Mouse (Mus musculus) CH12.LX (cell line): Measurements from ENCODE around the gene Hist1h3b.

ENCODE experiments used
- CTCF ChIP-seq, 2 experiments: IDR thresholded peaks in 1 of 2; conservative IDR thresholded peaks in 1 of 2; 2 replicates each; pipeline ENCODE4 v1.5.1; 2011 to 2012; ENCODE audit warnings: low read depth in 2 of 2, low read length in 2 of 2, improper control_type of control experiment in 1 of 2, inconsistent platforms in 1 of 2, mild to moderate bottlenecking in 1 of 2, moderate library complexity in 1 of 2
- ELF1 ChIP-seq: IDR thresholded peaks from 2 replicates; pipeline ENCODE4 v1.6.1; 2014; ENCODE audit warnings: low read depth, mild to moderate bottlenecking, inconsistent platforms, low read length, improper control_type of control experiment
- EP300 ChIP-seq: IDR thresholded peaks from 2 replicates; pipeline ENCODE4 v1.6.1; 2011; ENCODE audit warnings: low read length, improper control_type of control experiment
- MAX ChIP-seq: IDR thresholded peaks from 2 replicates; pipeline ENCODE4 v1.6.1; 2011; ENCODE audit warnings: low read length, improper control_type of control experiment
- MEF2A ChIP-seq: IDR thresholded peaks from 2 replicates; pipeline ENCODE4 v1.6.1; 2014; ENCODE audit warnings: low read depth, mild to moderate bottlenecking, inconsistent platforms, low read length, improper control_type of control experiment, borderline replicate concordance
- POLR2A ChIP-seq: IDR thresholded peaks from 2 replicates; pipeline ENCODE4 v1.6.1; 2011; ENCODE audit warnings: low read depth, mild to moderate bottlenecking, improper control_type of control experiment, low read length
- RCOR1 ChIP-seq: conservative IDR thresholded peaks from 2 replicates; pipeline ENCODE4 v1.6.1; 2012; ENCODE audit warnings: low read depth, mild to moderate bottlenecking, inconsistent platforms, low read length, improper control_type of control experiment
- TBP ChIP-seq: conservative IDR thresholded peaks from 2 replicates; pipeline ENCODE4 v1.6.1; 2011; ENCODE audit warnings: low read depth, low read length, improper control_type of control experiment
- ZC3H11A ChIP-seq: IDR thresholded peaks from 2 replicates; pipeline ENCODE4 v1.6.1; 2012; ENCODE audit warnings: low read depth, mild to moderate bottlenecking, inconsistent platforms, low read length, improper control_type of control experiment
- ZKSCAN1 ChIP-seq: IDR thresholded peaks from 2 replicates; pipeline ENCODE4 v1.6.1; 2012; ENCODE audit warnings: low read depth, inconsistent platforms, low read length, improper control_type of control experiment, borderline replicate concordance

DNA sequence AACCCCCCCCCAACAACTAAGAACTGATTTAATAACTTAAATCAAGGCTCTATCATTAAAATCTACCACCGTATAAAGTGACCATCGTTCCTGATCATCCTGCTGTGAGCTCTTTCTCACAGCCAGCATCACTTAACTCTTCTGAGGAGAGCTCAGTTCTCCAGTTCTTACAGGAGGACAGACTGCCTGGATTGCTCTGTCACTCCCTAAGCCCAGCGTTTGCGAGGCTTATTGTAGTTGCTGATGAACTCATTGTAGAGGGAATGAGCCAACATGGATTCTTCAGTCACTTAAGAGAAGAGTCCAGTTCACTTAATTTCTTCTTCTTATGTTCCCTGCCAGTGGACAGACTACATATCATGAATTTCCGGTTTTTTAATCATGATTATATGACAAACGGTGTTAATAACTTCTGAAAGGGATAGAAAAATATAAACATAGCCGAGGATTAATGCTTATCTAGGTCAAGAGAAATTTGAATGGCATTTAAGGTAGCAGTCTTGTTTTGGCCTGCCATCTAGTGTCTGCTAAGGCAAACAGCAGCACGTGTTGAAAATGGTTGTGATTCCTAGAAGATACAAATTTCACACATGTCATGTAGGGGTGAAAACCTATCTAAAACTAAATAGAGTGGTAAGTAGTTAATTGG, 19.8 kb upstream of the Hist1h3b start:
- TF ChIP-seq CTCF (conservative IDR thresholded peaks at IDR 0.05 in 1 of 2, IDR thresholded peaks at IDR 0.05 in 1 of 2; ENCODE audit: low read depth in 2 of 2, low read length in 2 of 2) (peak; percentile 62 to 97), ZKSCAN1 (no peak), EP300 (no peak), RCOR1 (no peak), POLR2A (no peak), MEF2A (no peak), MAX (peak; percentile 88), ELF1 (no peak), ZC3H11A (peak; percentile 76), TBP (no peak)
